Mouse (Mus musculus) intestine, postnatal 0 days (tissue): ENCODE results near the gene Mrvi1. TPM values are rescaled to one million over a fixed set of nuclear protein-coding genes. Genes with fewer than 3 reads are reported as not detected.
A peak's percentile ranks its signal among the peaks of the same experiment; 100 is the strongest.

ENCODE experiments used
- ATAC-seq: fragments of 200-750 bp; cut with Nextera tagmentation; 2 replicates; pipeline ENCODE4 v1.8.0; 2017; ENCODE audit warnings: mild to moderate bottlenecking, moderate TSS enrichment, moderate library complexity
- H3K27ac ChIP-seq: fragments of 300-500 bp; sonication (generic); 2 replicates; pipeline ENCODE4 v1.5.1; 2014; ENCODE audit warnings: mild to moderate bottlenecking, low read depth, low read length, moderate library complexity
- H3K27me3 ChIP-seq: fragments of 300-500 bp; sonication (generic); replicated peaks from 2 replicates; pipeline ENCODE4 v1.6.1; 2014; ENCODE audit warnings: low read length, mixed read lengths; ENCODE audit not compliant: control insufficient read depth, insufficient read depth
- H3K36me3 ChIP-seq: fragments of 300-500 bp; sonication (generic); 2 replicates; pipeline ENCODE4 v1.6.1; 2014; ENCODE audit warnings: mild to moderate bottlenecking, moderate library complexity; ENCODE audit not compliant: control insufficient read depth, insufficient read depth
- H3K4me1 ChIP-seq: fragments of 300-500 bp; sonication (generic); replicated peaks from 2 replicates; pipeline ENCODE4 v1.6.1; 2014; ENCODE audit warnings: antibody characterized with exemption, low read length, mixed read lengths; ENCODE audit not compliant: control insufficient read depth, insufficient read depth
- H3K4me2 ChIP-seq: fragments of 300-500 bp; sonication (generic); replicated peaks from 2 replicates; pipeline ENCODE4 v1.6.1; 2014; ENCODE audit warnings: low read depth, mild to moderate bottlenecking, moderate library complexity
- H3K4me3 ChIP-seq: fragments of 300-500 bp; sonication (generic); 2 replicates; pipeline ENCODE4 v1.5.1; 2014; ENCODE audit warnings: low read depth, low read length
- H3K9ac ChIP-seq: fragments of 300-500 bp; sonication (generic); 2 replicates; pipeline ENCODE4 v1.6.1; 2014; ENCODE audit warnings: mild to moderate bottlenecking, low read depth, low read length
- H3K9me3 ChIP-seq: fragments of 300-500 bp; sonication (generic); 2 replicates; pipeline ENCODE4 v1.6.1; 2016; ENCODE audit warnings: mixed run types; ENCODE audit not compliant: control insufficient read depth
- CTCF ChIP-seq: sonication (generic); IDR thresholded peaks from 2 replicates; pipeline ENCODE4 v1.5.1; 2016; ENCODE audit warnings: low read depth, mild to moderate bottlenecking, control low read depth, antibody characterized with exemption, moderate library complexity
- WGBS: fragments of 180-500 bp; shearing (Covaris S2); extraction: QIAGEN DNeasy Blood & Tissue Kit; methylation state at CpG from one replicate; pipeline ENCODE4 v1.1.7; 2014; 5-methylcytosine and 5-hydroxymethylcytosine counted together
- polyA plus RNA-seq: library from polyadenylated mRNA; unstranded; fragments of >200 nt; fragmentation: Nextera tagmentation; extraction: Ambion mirVana; gene quantifications from 2 replicates; pipeline ENCODE4 v1.2.1, GENCODE M21; 2015

The Mrvi1 gene
- polyA plus RNA-seq, 1 experiment from 2014 or later: 6.7 TPM

GRCm38 (mm10) chr7:110854519-110854918 is 127.7 kb downstream of the Mrvi1 start:
- 43% methylated on average over 3 of the region's 3 CpGs for WGBS
- no peaks in the 10 kb centered on the region for H3K36me3 ChIP-seq

DNA sequence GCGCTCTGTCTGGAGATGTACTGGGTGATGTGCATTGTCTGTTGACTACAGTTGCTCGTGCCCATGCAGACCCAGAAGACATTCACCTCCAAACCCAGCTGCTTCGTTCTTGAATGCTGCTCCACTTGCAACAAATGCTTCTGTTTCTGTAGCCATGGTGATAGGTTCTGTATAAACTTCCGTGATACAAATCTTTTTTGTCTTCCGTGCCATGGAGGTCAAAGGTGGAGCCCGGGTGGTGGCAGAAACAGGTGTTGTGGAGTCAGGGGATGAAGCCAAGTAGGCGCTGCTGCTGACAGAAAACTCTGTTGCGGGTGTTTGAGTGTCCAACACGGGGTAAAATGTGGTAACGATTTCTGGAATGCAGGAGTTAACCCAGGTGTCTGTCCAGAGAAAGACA is 128.7 kb downstream of the Mrvi1 start:
- H3K9ac ChIP-seq: no peak overlapping the region
- H3K4me3 ChIP-seq: no peak overlapping the region
- no peaks in the 10 kb centered on the region for H3K9me3 ChIP-seq
- H3K36me3 ChIP-seq: no peaks in the 10 kb centered on the region
- H3K4me1 ChIP-seq: no peaks in the 10 kb centered on the region
- no peak for ATAC-seq
- no peak overlapping the region for H3K4me2 ChIP-seq
- no peak for TF ChIP-seq CTCF
- H3K27me3 ChIP-seq: no peaks in the 10 kb centered on the region
- H3K27ac ChIP-seq: no peak overlapping the region
- WGBS: 46% methylated on average over 10 of the region's 10 CpGs

More at GRCm38 (mm10) chr7:110854519-110854918, 127.7 kb downstream of the Mrvi1 start:
- Histone ChIP-seq H3K4me1 (peaks cover 5% of the 10 kb centered on the region), H3K9ac (no peak overlapping the region), H3K27me3 (no peaks in the 10 kb centered on the region), H3K9me3 (no peaks in the 10 kb centered on the region), H3K4me2 (no peak overlapping the region), H3K27ac (no peak overlapping the region), H3K4me3 (no peak overlapping the region)
- no peak for TF ChIP-seq CTCF
- no peak for ATAC-seq

- Histone ChIP-seq H3K36me3 (no peaks in the 10 kb centered on the region), H3K4me2 (no peak overlapping the region)
- 47% methylated on average over 7 of the region's 7 CpGs for WGBS
These were observed 130.6 kb downstream of the Mrvi1 start for GRCm38 (mm10) chr7:110851541-110852203.

GRCm38 (mm10) chr7:110848371-110848770 is 133.9 kb downstream of the Mrvi1 start:
- H3K27ac ChIP-seq: no peak overlapping the region
- H3K4me1 ChIP-seq: no peaks in the 10 kb centered on the region
- H3K4me2 ChIP-seq: no peak overlapping the region
- H3K27me3 ChIP-seq: no peaks in the 10 kb centered on the region
- no peak for ATAC-seq
- TF ChIP-seq CTCF: no peak
- no peak overlapping the region for H3K4me3 ChIP-seq
- no peaks in the 10 kb centered on the region for H3K36me3 ChIP-seq
- WGBS: 68% methylated on average over 1 of the region's 1 CpGs
- no peaks in the 10 kb centered on the region for H3K9me3 ChIP-seq
- H3K9ac ChIP-seq: no peak overlapping the region

More at GRCm38 (mm10) chr7:110851541-110852203, 130.6 kb downstream of the Mrvi1 start:
- TF ChIP-seq CTCF: no peak
- H3K27ac ChIP-seq: peak overlapping the region; percentile 69
- no peaks in the 10 kb centered on the region for H3K27me3 ChIP-seq
- no peaks in the 10 kb centered on the region for H3K9me3 ChIP-seq
- ATAC-seq: peak; percentile 57
- no peak overlapping the region for H3K4me3 ChIP-seq
- no peak overlapping the region for H3K9ac ChIP-seq
- H3K4me1 ChIP-seq: no peaks in the 10 kb centered on the region

DNA sequence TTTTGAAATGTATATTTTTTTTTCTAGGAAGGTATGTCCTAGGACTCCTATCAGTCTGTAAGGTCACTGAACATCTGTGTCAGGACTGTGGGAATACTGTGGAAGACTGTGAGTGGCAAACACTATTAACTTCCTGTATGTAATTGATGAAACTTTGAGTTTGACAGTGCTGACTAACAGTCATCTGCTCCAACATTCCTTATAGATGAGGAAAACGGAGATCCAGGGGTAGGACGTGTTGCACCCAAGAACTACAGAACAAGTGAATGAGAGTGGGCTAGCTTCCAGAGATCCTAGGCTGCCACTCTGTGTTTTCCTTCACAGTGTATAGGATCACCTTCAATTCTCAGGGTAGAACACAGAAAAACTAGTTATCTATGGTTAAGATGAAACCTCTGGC is 134.9 kb downstream of the Mrvi1 start:
- Histone ChIP-seq H3K27ac (no peak overlapping the region), H3K9me3 (no peaks in the 10 kb centered on the region), H3K9ac (no peak overlapping the region), H3K4me3 (no peak overlapping the region), H3K4me1 (no peaks in the 10 kb centered on the region; the same call in 1 of the 2 replicates), H3K36me3 (no peaks in the 10 kb centered on the region), H3K27me3 (no peaks in the 10 kb centered on the region), H3K4me2 (no peak overlapping the region)
- 74% methylated on average over 2 of the region's 2 CpGs for WGBS
- TF ChIP-seq CTCF: no peak
- no peak for ATAC-seq

DNA sequence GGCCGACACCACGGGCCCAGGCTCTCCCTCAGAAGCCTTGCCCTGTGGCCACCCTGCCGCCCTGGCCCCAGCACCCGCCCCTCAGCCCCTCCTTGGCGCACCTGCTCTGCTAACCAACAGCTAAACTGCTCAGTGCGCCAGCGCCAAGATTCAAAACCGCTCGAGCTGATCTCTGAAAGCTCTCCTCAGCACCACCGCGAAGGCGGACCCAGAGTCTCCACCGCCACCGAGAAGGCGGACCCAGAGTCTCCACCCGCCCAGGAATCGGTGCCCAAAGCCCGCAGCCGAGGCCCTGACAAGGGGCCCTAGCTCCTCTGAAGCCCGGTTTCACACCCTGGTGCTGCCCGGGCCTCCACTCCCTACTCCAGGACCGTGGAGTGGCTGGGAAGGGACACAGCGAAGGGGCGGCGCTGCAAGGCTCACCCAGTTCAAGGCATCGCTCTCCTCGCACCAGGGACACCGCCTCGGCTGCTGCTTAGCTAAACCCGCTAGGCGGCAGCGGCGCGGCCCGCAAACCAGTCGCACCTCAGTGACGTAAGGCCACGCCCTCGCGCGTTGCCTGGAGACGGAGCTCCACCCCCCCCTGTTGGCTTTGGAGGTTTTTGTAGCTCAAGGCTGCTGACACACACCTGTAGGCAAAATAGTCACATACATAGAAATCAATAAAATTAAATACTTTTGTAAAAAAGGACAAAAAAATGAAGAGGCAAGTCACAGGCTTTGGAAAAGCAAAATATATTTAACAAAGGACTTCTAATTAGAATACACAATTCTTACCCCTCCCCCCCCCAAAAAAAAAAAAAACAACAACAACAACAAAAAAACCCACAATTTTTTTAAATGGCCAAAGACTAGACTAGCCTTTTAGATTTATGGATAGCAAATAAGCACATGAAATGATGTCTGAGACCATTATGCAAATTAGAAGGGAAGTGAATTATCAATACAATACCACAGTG is 138.1 kb downstream of the Mrvi1 start, which contains the start of gene Rnf141:
Gene Rnf141, minus strand, starts transcription at position 542 of the 959 bp plus-strand sequence.
- Histone ChIP-seq H3K4me1 (no peaks in the 10 kb centered on the region; the same call in 1 of the 2 replicates), H3K9ac (peak within 1 kb of the TSS; percentile 64), H3K9me3 (no peaks in the 10 kb centered on the region), H3K27me3 (no peaks in the 10 kb centered on the region), H3K27ac (peak within 1 kb of the TSS; percentile 90), H3K36me3 (no peaks in the 10 kb centered on the region), H3K4me2 (peak within 1 kb of the TSS; percentile 79), H3K4me3 (peak within 1 kb of the TSS; percentile 74)
- ATAC-seq: peak; percentile 88
- under 1% methylated on average over 42 of the region's 42 CpGs for WGBS
- TF ChIP-seq CTCF: peak; percentile 87
